Mouse (Mus musculus) liver, adult 2 months (tissue): ENCODE data around the gene Olfr117.

Source experiments
- CTCF ChIP-seq: fragments of 200-500 bp; IDR thresholded peaks from 2 replicates; pipeline ENCODE4 v1.5.1; 2011; ENCODE audit warnings: low read depth, low read length, control low read depth
- POLR2A ChIP-seq: fragments of 200-500 bp; IDR thresholded peaks from 2 replicates; pipeline ENCODE4 v1.6.1; 2011; ENCODE audit warnings: low read length, control low read depth; ENCODE audit not compliant: insufficient read depth; ENCODE audit errors: extremely low read depth

DNA sequence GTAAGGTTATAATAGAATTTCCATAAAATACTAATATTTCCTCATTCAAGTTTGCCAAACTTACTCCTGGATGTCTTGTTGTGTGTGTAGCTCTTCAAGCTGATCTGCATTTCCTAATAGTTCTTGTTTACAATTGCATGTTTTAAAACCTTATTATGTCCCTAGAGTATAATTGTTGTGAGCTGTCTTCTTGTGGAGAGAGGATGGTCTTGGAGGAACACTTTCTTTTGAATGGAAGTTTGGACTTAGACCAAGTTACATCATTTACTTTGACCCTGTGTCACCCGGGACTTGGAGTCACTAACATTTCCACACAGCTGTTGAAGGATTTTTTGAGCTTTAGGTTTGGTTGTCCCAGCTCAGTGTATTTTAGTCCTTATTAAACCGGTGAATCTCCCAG is 36.6 kb downstream of the Olfr117 start, which contains the start of the genes Olfr115 and Olfr116:
- TF ChIP-seq CTCF: no peak
- no peak for TF ChIP-seq POLR2A
